Mouse (Mus musculus) E14TG2a.4 (cell line): ENCODE results near the gene Zfp637.

ENCODE experiments used
- CTCF ChIP-seq: conservative IDR thresholded peaks from 2 replicates; pipeline ENCODE4 v1.5.1; 2014; ENCODE audit warnings: low read length
- NANOG ChIP-seq: IDR thresholded peaks from 2 replicates; pipeline ENCODE4 v1.6.1; 2014; ENCODE audit warnings: borderline replicate concordance, low read length, mixed read lengths
- POU5F1 ChIP-seq: IDR thresholded peaks from 2 replicates; pipeline ENCODE4 v1.6.1; 2014; ENCODE audit warnings: low read length, borderline replicate concordance

DNA sequence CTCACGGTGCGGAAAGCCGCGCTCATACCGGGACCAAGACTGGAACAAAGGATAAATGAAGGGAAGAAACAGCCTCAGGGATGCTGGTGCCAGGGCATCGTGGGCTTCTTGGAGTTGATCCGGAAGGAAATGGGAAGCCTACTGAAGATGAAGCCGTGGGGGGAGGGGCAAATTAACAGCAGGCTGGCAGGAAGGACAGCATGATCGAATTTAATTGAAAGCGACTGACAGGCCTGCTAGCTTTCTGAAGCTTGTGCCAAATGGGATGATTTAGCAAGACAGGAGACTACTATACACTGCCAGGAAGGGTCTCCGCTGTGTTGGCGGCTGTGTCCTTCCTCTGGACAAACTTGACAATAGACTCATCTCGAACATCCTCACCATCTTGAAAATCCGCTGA, 20.7 kb upstream of the Zfp637 start:
- no peak for TF ChIP-seq CTCF
- TF ChIP-seq POU5F1, result no peak
- TF ChIP-seq NANOG, result no peak
